Mouse (Mus musculus): ENCODE data around the gene Cxcl12. TPM values are rescaled to one million over a fixed set of nuclear protein-coding genes. Genes with fewer than 3 reads are reported as not detected.

Cxcl12 gene
- polyA plus RNA-seq, 1 experiment from 2014 or later, result 63.8 TPM

DNA sequence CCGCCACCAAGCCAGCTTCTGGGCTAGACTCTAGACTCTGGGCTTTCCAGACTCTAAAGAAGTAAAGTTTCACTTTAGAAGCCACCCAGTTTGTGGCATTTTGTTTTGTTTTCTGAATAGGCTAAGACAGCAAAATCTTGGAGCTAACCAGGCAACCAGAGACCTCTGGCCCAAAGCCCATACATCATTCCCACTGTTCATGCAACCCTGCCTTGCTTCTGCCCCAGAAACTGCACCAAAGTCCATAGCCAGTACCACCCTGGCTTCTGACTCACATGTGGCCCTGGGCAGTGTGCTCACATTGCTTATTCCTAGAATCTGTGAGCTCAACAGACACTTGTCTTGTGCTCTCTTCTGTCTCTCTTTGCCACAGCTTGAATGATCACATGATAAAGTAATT lies 39.0 kb downstream of the Cxcl12 start:
- no peaks in the 10 kb centered on the region for H3K27me3 ChIP-seq (replicated peaks)
- H3K4me3 ChIP-seq, result no peak overlapping the region
- ATAC-seq (replicated peaks), result no peak
- H3K9ac ChIP-seq, result no peak overlapping the region
- WGBS, result 100% methylated on average over 1 of the region's 1 CpGs
- H3K36me3 ChIP-seq (replicated peaks), result no peaks in the 10 kb centered on the region
- no peak overlapping the region for H3K27ac ChIP-seq
- no peaks in the 10 kb centered on the region for H3K4me1 ChIP-seq
- H3K4me2 ChIP-seq, result no peak overlapping the region
- H3K9me3 ChIP-seq, result no peaks in the 10 kb centered on the region

DNA sequence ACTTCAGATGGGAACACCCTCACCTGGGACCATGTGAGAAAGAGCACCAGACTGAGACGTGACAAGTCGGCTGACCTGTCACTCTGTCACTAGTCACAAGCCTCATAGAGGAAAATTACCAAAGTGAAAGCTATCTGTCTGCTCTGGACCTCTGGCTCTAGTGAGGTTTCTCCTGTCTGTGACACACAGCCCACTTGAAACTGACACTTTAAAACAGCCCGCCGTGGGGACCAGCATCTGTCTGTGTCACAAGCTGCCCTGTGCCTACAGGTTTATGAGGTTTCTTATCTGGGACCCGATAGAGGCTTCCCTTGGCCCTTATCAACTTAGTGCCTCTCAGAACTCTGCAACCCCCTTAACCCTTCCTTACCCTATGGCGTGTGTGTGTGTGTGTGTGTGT lies 41.8 kb downstream of the Cxcl12 start:
- Histone ChIP-seq H3K4me3 (no peak overlapping the region), H3K27me3 (replicated peaks) (no peaks in the 10 kb centered on the region), H3K4me2 (no peak overlapping the region), H3K9ac (no peak overlapping the region), H3K36me3 (replicated peaks) (no peaks in the 10 kb centered on the region), H3K4me1 (no peaks in the 10 kb centered on the region), H3K27ac (no peak overlapping the region), H3K9me3 (no peaks in the 10 kb centered on the region)
- no peak for ATAC-seq (replicated peaks)
- 84% methylated on average over 6 of the region's 6 CpGs for WGBS

DNA sequence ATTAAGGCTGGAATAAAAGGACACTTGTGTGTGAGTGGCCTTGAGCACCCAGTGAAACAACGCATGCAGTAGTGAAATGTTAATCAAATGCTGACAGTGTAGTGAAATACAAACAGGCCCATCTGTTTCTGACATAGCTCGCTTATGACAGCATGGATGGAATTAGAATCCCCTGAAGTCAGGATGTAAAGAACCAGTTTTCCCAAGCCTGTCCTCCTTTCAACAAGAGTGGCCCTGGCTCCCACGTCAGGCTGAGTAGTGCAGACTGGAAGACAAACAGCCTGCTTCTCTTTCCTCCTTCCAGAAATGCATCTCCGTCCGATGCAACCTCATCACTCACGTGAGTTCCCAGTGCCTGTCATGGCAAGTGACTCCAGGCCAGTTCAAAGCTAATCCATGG lies 42.2 kb downstream of the Cxcl12 start:
- Histone ChIP-seq H3K4me2 (no peak overlapping the region), H3K36me3 (replicated peaks) (no peaks in the 10 kb centered on the region), H3K27me3 (replicated peaks) (no peaks in the 10 kb centered on the region), H3K4me3 (no peak overlapping the region), H3K27ac (no peak overlapping the region), H3K4me1 (no peaks in the 10 kb centered on the region), H3K9ac (no peak overlapping the region), H3K9me3 (no peaks in the 10 kb centered on the region)
- 67% methylated on average over 6 of the region's 6 CpGs for WGBS
- ATAC-seq (replicated peaks), result no peak

DNA sequence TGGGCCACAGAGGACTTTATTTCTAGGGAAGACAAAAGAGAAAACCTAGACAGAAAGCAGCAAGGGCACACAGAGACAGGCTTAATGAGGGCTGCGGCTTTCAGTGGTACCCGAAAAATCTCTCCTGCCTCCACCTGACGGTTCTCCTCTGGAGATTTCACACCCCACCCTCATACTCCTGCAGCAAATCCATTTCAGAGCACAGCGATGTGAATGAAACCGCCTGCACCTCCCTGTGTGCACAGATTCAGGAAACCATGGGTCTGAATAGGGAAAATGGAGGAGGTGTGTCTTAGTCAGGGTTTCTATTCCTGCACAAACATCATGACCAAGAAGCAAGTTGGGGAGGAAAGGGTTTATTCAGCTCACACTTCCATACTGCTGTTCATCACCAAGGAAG lies 46.2 kb downstream of the Cxcl12 start:
- no peak overlapping the region for H3K27ac ChIP-seq
- no peaks in the 10 kb centered on the region for H3K36me3 ChIP-seq (replicated peaks)
- ATAC-seq (replicated peaks), result no peak
- H3K9ac ChIP-seq, result no peak overlapping the region
- no peaks in the 10 kb centered on the region for H3K9me3 ChIP-seq
- no peaks in the 10 kb centered on the region for H3K4me1 ChIP-seq
- no peak overlapping the region for H3K4me3 ChIP-seq
- H3K4me2 ChIP-seq, result no peak overlapping the region
- H3K27me3 ChIP-seq (replicated peaks), result no peaks in the 10 kb centered on the region
- 79% methylated on average over 5 of the region's 5 CpGs for WGBS

DNA sequence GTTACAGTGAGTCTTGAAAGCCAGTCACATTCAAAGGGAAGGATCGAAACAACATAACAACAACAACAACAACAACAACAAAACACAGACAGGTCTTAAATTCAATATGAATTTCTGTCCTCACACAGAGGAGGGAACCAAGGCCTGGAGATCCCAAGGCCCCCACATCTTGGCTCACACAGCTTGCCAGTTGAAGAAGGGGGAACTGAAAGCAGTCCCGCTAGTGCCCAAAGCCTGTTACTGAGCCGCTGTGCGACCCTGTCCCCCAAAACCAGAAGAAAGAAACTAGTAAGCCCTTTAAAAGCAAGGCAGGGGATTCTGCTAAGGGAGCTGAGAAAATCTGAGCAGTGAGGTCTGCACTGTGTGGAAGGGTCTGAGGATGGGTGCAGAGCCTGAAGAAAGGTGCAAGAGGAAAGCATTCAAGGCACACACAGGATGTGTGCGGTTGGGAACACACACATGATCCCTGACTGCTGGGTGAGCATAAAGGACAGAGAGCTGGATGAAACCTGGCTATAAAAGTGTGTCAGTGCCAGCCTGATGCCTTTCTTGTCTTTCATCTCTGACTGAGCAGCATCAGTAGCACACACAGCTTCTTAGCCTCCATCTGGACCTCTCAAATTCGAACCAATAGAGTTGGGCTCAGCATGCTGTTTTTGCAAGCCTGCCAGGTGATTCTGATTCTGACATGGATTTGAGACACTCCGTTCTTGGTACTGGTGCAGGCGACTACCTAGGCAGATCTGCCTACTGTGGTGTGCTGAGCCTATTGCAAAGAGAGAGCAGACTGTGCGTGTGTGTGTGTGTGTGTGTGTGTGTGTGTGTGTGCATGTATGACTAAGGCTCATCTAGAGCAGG lies 50.3 kb downstream of the Cxcl12 start:
- Histone ChIP-seq H3K4me1 (no peaks in the 10 kb centered on the region), H3K27me3 (replicated peaks) (no peaks in the 10 kb centered on the region), H3K9ac (no peak overlapping the region), H3K36me3 (replicated peaks) (no peaks in the 10 kb centered on the region), H3K27ac (0 out of 2 replicates have a peak overlapping the region, but pooled peaks have one; percentile 25), H3K4me3 (no peak overlapping the region), H3K9me3 (no peaks in the 10 kb centered on the region), H3K4me2 (no peak overlapping the region)
- WGBS, result 85% methylated on average over 9 of the region's 9 CpGs
- ATAC-seq (replicated peaks), result peak; percentile 66

DNA sequence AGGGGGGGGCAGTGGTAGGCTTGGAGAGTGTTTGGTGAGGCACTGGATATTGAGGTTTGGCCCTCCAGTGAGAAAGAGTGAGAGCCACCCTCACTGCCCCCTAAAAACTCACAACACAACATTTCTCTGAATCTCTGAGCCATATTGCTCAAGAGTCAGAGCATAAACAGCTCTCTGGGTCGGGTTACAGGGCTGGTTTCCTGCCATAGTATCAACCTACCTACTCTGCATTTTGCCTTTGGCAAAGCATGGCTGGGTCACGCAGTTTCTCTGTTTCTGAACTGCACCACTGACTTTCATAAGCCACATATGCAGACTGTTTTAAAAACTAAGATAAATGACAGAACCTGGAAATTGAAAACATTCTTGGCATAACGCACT lies 51.0 kb downstream of the Cxcl12 start:
- Histone ChIP-seq H3K4me3 (no peak overlapping the region), H3K4me1 (no peaks in the 10 kb centered on the region), H3K36me3 (replicated peaks) (no peaks in the 10 kb centered on the region), H3K27me3 (replicated peaks) (no peaks in the 10 kb centered on the region), H3K9ac (no peak overlapping the region), H3K4me2 (no peak overlapping the region), H3K9me3 (no peaks in the 10 kb centered on the region), H3K27ac (0 out of 2 replicates have a peak overlapping the region, but pooled peaks have one; percentile 25)
- no peak for ATAC-seq (replicated peaks)
- WGBS, result 75% methylated on average over 3 of the region's 3 CpGs

DNA sequence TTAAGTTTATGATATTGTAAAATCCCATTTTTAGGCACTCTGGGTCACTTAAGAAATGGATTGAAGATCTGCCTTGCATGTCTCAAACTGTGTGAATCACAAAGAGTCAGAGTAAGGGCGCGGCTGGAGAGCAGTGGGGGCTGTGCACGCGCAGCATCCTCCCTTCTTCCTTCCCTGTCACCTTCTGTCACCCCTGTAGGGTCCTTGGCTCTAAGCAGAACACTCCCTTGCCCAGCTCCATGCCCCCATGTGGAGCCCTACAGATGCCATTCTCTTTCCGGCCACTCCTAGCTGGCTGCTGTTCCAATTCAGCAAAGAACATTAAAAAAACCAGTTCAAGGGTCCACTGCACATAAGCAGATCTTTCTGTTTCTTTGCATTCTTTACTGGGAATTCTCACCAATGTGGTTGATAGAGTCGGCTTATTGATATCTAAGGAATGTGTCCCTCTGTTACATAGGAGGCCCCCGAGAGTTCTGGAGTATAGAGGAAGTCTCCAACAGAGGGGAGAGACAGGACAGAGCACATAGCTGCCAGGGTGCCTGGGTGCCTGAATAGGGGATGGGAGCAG lies 51.7 kb downstream of the Cxcl12 start:
- Histone ChIP-seq H3K4me1 (no peaks in the 10 kb centered on the region), H3K9ac (no peak overlapping the region), H3K4me2 (no peak overlapping the region), H3K27ac (no peak overlapping the region), H3K36me3 (replicated peaks) (no peaks in the 10 kb centered on the region), H3K9me3 (no peaks in the 10 kb centered on the region), H3K27me3 (replicated peaks) (no peaks in the 10 kb centered on the region), H3K4me3 (no peak overlapping the region)
- 82% methylated on average over 7 of the region's 7 CpGs for WGBS
- ATAC-seq (replicated peaks), result no peak

DNA sequence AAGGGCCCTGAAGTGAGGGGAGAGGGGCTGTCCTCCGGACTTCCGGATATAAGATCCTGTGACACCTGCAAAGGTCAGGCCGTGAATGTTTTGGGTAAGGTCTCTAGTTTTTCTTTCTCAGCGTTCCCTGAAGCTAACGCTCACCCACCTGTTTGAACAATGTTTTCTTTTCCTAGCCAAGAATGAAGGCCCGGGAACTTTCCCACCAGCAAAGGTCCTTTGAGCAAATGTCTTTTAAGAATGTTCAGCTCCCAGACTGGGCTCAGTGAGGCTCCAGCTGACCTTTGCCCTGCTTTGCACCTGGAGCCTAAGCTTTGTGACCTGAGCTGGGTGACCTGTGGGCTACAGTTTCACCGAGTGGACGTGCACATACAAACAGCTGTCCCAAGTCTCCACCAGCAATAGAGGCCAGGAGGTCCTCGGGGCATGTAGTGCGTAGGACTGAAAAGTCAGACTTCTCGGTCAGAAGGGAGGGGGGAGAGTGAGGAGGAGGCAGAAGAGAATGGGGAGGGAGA lies 52.6 kb downstream of the Cxcl12 start:
- H3K4me3 ChIP-seq, result no peak overlapping the region
- ATAC-seq (replicated peaks), result no peak
- no peaks in the 10 kb centered on the region for H3K4me1 ChIP-seq
- H3K36me3 ChIP-seq (replicated peaks), result no peaks in the 10 kb centered on the region
- WGBS, result 75% methylated on average over 11 of the region's 11 CpGs
- H3K9ac ChIP-seq, result no peak overlapping the region
- no peaks in the 10 kb centered on the region for H3K27me3 ChIP-seq (replicated peaks)
- H3K27ac ChIP-seq, result no peak overlapping the region
- H3K4me2 ChIP-seq, result no peak overlapping the region
- H3K9me3 ChIP-seq, result no peaks in the 10 kb centered on the region
